Mouse (Mus musculus) hindbrain, postnatal 0 days (tissue): ENCODE measurements around the gene Lrpap1. TPM values are rescaled to one million over a fixed set of nuclear protein-coding genes. Genes with fewer than 3 reads are reported as not detected.

ENCODE experiments used
- ATAC-seq: fragments of 200-750 bp; cut with Nextera tagmentation; 2 replicates; pipeline ENCODE4 v1.8.0; 2017; ENCODE audit warnings: mild to moderate bottlenecking, moderate TSS enrichment, moderate library complexity
- DNase-seq: peaks from one replicate; pipeline ENCODE4 v3.0.0-alpha.2; 2015; ENCODE audit warnings: low spot score
- H3K27ac ChIP-seq: fragments of 300-500 bp; sonication (generic); 2 replicates; pipeline ENCODE4 v1.5.1; 2014; ENCODE audit warnings: mild to moderate bottlenecking
- H3K27me3 ChIP-seq: fragments of 300-500 bp; sonication (generic); 2 replicates; pipeline ENCODE4 v1.6.1; 2014; ENCODE audit warnings: low read length, mixed read lengths; ENCODE audit not compliant: insufficient read depth
- H3K36me3 ChIP-seq: fragments of 300-500 bp; sonication (generic); 2 replicates; pipeline ENCODE4 v1.6.1; 2014; ENCODE audit warnings: low read length, mixed read lengths; ENCODE audit not compliant: insufficient read depth
- H3K4me1 ChIP-seq: fragments of 300-500 bp; sonication (generic); 2 replicates; pipeline ENCODE4 v1.6.1; 2014; ENCODE audit warnings: antibody characterized with exemption, low read length, mixed read lengths; ENCODE audit not compliant: insufficient read depth
- H3K4me2 ChIP-seq: fragments of 300-500 bp; sonication (generic); 2 replicates; pipeline ENCODE4 v1.6.1; 2014; ENCODE audit warnings: low read depth, mild to moderate bottlenecking, low read length, moderate library complexity, mixed read lengths
- H3K4me3 ChIP-seq: fragments of 300-500 bp; sonication (generic); 2 replicates; pipeline ENCODE4 v1.5.1; 2014; ENCODE audit warnings: low read length
- H3K9ac ChIP-seq: fragments of 300-500 bp; sonication (generic); replicated peaks from 2 replicates; pipeline ENCODE4 v1.6.1; 2014; ENCODE audit warnings: mild to moderate bottlenecking, low read length, moderate library complexity, mixed read lengths
- H3K9me3 ChIP-seq: fragments of 300-500 bp; sonication (generic); 2 replicates; pipeline ENCODE4 v1.6.1; 2016; ENCODE audit warnings: low read length, mixed read lengths
- CTCF ChIP-seq: IDR thresholded peaks from 2 replicates; pipeline ENCODE4 v1.5.1; 2016; ENCODE audit warnings: antibody characterized with exemption, control low read depth, low read depth
- whole genome bisulfite sequencing: fragments of 180-500 bp; shearing (Covaris S2); extraction: QIAGEN DNeasy Blood & Tissue Kit; methylation state at CpG from one replicate; pipeline ENCODE4 v1.1.7; 2014; 5-methylcytosine and 5-hydroxymethylcytosine counted together
- polyA plus RNA-seq: library from polyadenylated mRNA; unstranded; fragments of >200 nt; fragmentation: Nextera tagmentation; extraction: Ambion mirVana; gene quantifications from 2 replicates; pipeline ENCODE4 v1.2.1, GENCODE M21; 2015
- total RNA-seq: library from RNA; depleted of rRNA; stranded (reverse); fragments of >200 nt; gene quantifications from 2 replicates; pipeline ENCODE4 v1.2.3, GENCODE M21; 2014

Lrpap1 gene
- total and polyA plus RNA-seq, 2 experiments from 2014 or later: 99.5 to 200 TPM

GRCm38 (mm10) chr5:35103528-35103927 is 2.0 kb downstream of the Lrpap1 start:
- H3K9ac ChIP-seq: no peak overlapping the region; the same call in 1 of the 2 replicates
- 92% methylated on average over 2 of the region's 2 CpGs for WGBS

GRCm38 (mm10) chr5:35103086-35103485 is 2.5 kb downstream of the Lrpap1 start:
- H3K27me3 ChIP-seq: no peaks in the 10 kb centered on the region
- no peak overlapping the region for H3K9ac ChIP-seq
- H3K4me3 ChIP-seq: no peak overlapping the region
- ATAC-seq: no peak
- DNase-seq: no peak
- no peak overlapping the region for H3K27ac ChIP-seq
- peaks cover 19% of the 10 kb centered on the region for H3K4me1 ChIP-seq
- H3K4me2 ChIP-seq: peak overlapping the region; percentile 79
- no peak for TF ChIP-seq CTCF
- peaks cover 40% of the 10 kb centered on the region for H3K36me3 ChIP-seq
- no peaks in the 10 kb centered on the region for H3K9me3 ChIP-seq
- 82% methylated on average over 8 of the region's 8 CpGs for WGBS

More at GRCm38 (mm10) chr5:35103528-35103927, 2.0 kb downstream of the Lrpap1 start:
- TF ChIP-seq CTCF: no peak
- H3K4me2 ChIP-seq: peak overlapping the region; percentile 79
- DNase-seq: no peak
- no peaks in the 10 kb centered on the region for H3K9me3 ChIP-seq
- no peak for ATAC-seq
- H3K4me1 ChIP-seq: peaks cover 19% of the 10 kb centered on the region
- H3K36me3 ChIP-seq: peaks cover 36% of the 10 kb centered on the region
- H3K27ac ChIP-seq: no peak overlapping the region
- H3K27me3 ChIP-seq: no peaks in the 10 kb centered on the region
- peak overlapping the region; percentile 74 for H3K4me3 ChIP-seq

GRCm38 (mm10) chr5:35091636-35092035 is 13.9 kb downstream of the Lrpap1 start:
- Histone ChIP-seq H3K27ac (no peak overlapping the region), H3K9me3 (no peaks in the 10 kb centered on the region), H3K36me3 (peaks cover 50% of the 10 kb centered on the region), H3K4me1 (no peaks in the 10 kb centered on the region), H3K4me2 (no peak overlapping the region), H3K9ac (no peak overlapping the region), H3K4me3 (no peak overlapping the region), H3K27me3 (no peaks in the 10 kb centered on the region)
- DNase-seq (no peak), ATAC-seq (no peak)
- TF ChIP-seq CTCF: no peak
- WGBS: 92% methylated on average over 3 of the region's 3 CpGs

GRCm38 (mm10) chr5:35089614-35089963 is 16.0 kb downstream of the Lrpap1 start:
- ATAC-seq: no peak
- H3K4me2 ChIP-seq: no peak overlapping the region
- no peaks in the 10 kb centered on the region for H3K27me3 ChIP-seq
- DNase-seq: no peak
- H3K27ac ChIP-seq: no peak overlapping the region
- TF ChIP-seq CTCF: no peak
- H3K36me3 ChIP-seq: peaks cover 31% of the 10 kb centered on the region
- 87% methylated on average over 5 of the region's 5 CpGs for WGBS
- no peak overlapping the region for H3K9ac ChIP-seq
- H3K4me3 ChIP-seq: no peak overlapping the region
- no peaks in the 10 kb centered on the region for H3K9me3 ChIP-seq
- H3K4me1 ChIP-seq: no peaks in the 10 kb centered on the region

GRCm38 (mm10) chr5:35088785-35089613 is 16.6 kb downstream of the Lrpap1 start:
- Histone ChIP-seq H3K27ac (no peak overlapping the region), H3K4me3 (no peak overlapping the region), H3K36me3 (peaks cover 26% of the 10 kb centered on the region), H3K4me2 (no peak overlapping the region), H3K4me1 (no peaks in the 10 kb centered on the region), H3K9ac (no peak overlapping the region), H3K9me3 (no peaks in the 10 kb centered on the region), H3K27me3 (no peaks in the 10 kb centered on the region)
- peak; percentile 85 for TF ChIP-seq CTCF
- ATAC-seq (0 out of 2 replicates have a peak, but pooled peaks have one; percentile 12), DNase-seq (peak; percentile 72)
- WGBS: 68% methylated on average over 9 of the region's 9 CpGs

GRCm38 (mm10) chr5:35084913-35085312 is 20.7 kb downstream of the Lrpap1 start:
- H3K9me3 ChIP-seq: no peaks in the 10 kb centered on the region
- no peaks in the 10 kb centered on the region for H3K36me3 ChIP-seq
- 67% methylated on average over 3 of the region's 3 CpGs for WGBS
- no peak overlapping the region for H3K4me2 ChIP-seq
- DNase-seq (no peak), ATAC-seq (no peak)
- no peak overlapping the region for H3K9ac ChIP-seq
- no peaks in the 10 kb centered on the region for H3K27me3 ChIP-seq
- no peak overlapping the region for H3K27ac ChIP-seq
- no peak overlapping the region for H3K4me3 ChIP-seq
- TF ChIP-seq CTCF: no peak
- H3K4me1 ChIP-seq: peaks cover 3% of the 10 kb centered on the region; the same call in 1 of the 2 replicates

- H3K9me3 ChIP-seq: no peaks in the 10 kb centered on the region
- DNase-seq (no peak), ATAC-seq (no peak)
- no peak overlapping the region for H3K4me2 ChIP-seq
- TF ChIP-seq CTCF: no peak
- H3K27ac ChIP-seq: no peak overlapping the region
- WGBS: 37% methylated on average over 18 of the region's 18 CpGs
- H3K27me3 ChIP-seq: no peaks in the 10 kb centered on the region
- no peak overlapping the region for H3K9ac ChIP-seq
- H3K36me3 ChIP-seq: no peaks in the 10 kb centered on the region
- no peak overlapping the region for H3K4me3 ChIP-seq
- H3K4me1 ChIP-seq: peaks cover 7% of the 10 kb centered on the region; the same call in 1 of the 2 replicates
Observed at GRCm38 (mm10) chr5:35079101-35079500, 26.5 kb downstream of the Lrpap1 start.
